Mouse (Mus musculus): ENCODE data around the gene Mecp2. TPM values are rescaled to one million over a fixed set of nuclear protein-coding genes. Genes with fewer than 3 reads are reported as not detected.

Gene Mecp2
- polyA plus RNA-seq, 1 experiment from 2014 or later: 10.0 TPM

- Histone ChIP-seq H3K4me1 (ENCODE audit: control insufficient read depth, insufficient read depth, low read length) (no peaks in the 10 kb centered on the region), H3K4me3 (ENCODE audit: low read length) (no peak overlapping the region), H3K27ac (ENCODE audit: low read length) (peak overlapping the region; percentile 14; the same call in 1 of the 2 replicates), H3K36me3 (ENCODE audit: control insufficient read depth, insufficient read depth, low read length) (no peaks in the 10 kb centered on the region), H3K27me3 (replicated peaks; ENCODE audit: control insufficient read depth, insufficient read depth, low read length) (no peaks in the 10 kb centered on the region), H3K9me3 (ENCODE audit: control insufficient read depth, low read length) (no peaks in the 10 kb centered on the region), H3K9ac (ENCODE audit: low read depth, low read length) (no peak overlapping the region), H3K4me2 (ENCODE audit: low read depth, low read length) (no peak overlapping the region)
- WGBS: 56% methylated on average over 1 of the region's 1 CpGs
- peak; percentile 71 for ATAC-seq
These were observed 105.2 kb downstream of the Mecp2 start for GRCm38 (mm10) chrX:74030000-74030399.

GRCm38 (mm10) chrX:74023188-74024049, 111.7 kb downstream of the Mecp2 start, which contains the start of gene Irak1:
TSS of gene Irak1 (minus strand) at chrX:74023918.
- WGBS: 13% methylated on average over 71 of the region's 72 CpGs

GRCm38 (mm10) chrX:74022795-74023187, 112.4 kb downstream of the Mecp2 start:
- Histone ChIP-seq H3K9ac (ENCODE audit: low read depth, low read length) (peak overlapping the region; percentile 80), H3K4me3 (ENCODE audit: low read length) (peak overlapping the region; percentile 64), H3K4me2 (ENCODE audit: low read depth, low read length) (peak overlapping the region; percentile 63), H3K27ac (ENCODE audit: low read length) (no peak overlapping the region), H3K27me3 (replicated peaks; ENCODE audit: control insufficient read depth, insufficient read depth, low read length) (no peaks in the 10 kb centered on the region; the same call in 1 of the 2 replicates), H3K9me3 (ENCODE audit: control insufficient read depth, low read length) (no peaks in the 10 kb centered on the region), H3K4me1 (ENCODE audit: control insufficient read depth, insufficient read depth, low read length) (no peaks in the 10 kb centered on the region), H3K36me3 (ENCODE audit: control insufficient read depth, insufficient read depth, low read length) (0 out of 2 replicates have a peak, but pooled peaks cover 6% of the 10 kb centered on the region)
- WGBS: 22% methylated on average over 6 of the region's 6 CpGs
- no peak; the same call in 1 of the 2 replicates for ATAC-seq

More at GRCm38 (mm10) chrX:74023188-74024049, 111.7 kb downstream of the Mecp2 start, which contains the start of gene Irak1:
- Histone ChIP-seq H3K27ac (ENCODE audit: low read length) (peak within 1 kb of the TSS; percentile 76), H3K4me3 (ENCODE audit: low read length) (peak within 1 kb of the TSS; percentile 64), H3K4me2 (ENCODE audit: low read depth, low read length) (peak within 1 kb of the TSS; percentile 63), H3K9me3 (ENCODE audit: control insufficient read depth, low read length) (no peaks in the 10 kb centered on the region), H3K4me1 (ENCODE audit: control insufficient read depth, insufficient read depth, low read length) (no peaks in the 10 kb centered on the region), H3K27me3 (replicated peaks; ENCODE audit: control insufficient read depth, insufficient read depth, low read length) (no peaks in the 10 kb centered on the region; the same call in 1 of the 2 replicates), H3K9ac (ENCODE audit: low read depth, low read length) (peak within 1 kb of the TSS; percentile 80), H3K36me3 (ENCODE audit: control insufficient read depth, insufficient read depth, low read length) (0 out of 2 replicates have a peak, but pooled peaks cover 3% of the 10 kb centered on the region)
- ATAC-seq: peak; percentile 92

- Histone ChIP-seq H3K4me2 (ENCODE audit: low read depth, low read length) (no peak overlapping the region), H3K9me3 (ENCODE audit: control insufficient read depth, low read length) (no peaks in the 10 kb centered on the region), H3K27me3 (replicated peaks; ENCODE audit: control insufficient read depth, insufficient read depth, low read length) (no peaks in the 10 kb centered on the region), H3K4me3 (ENCODE audit: low read length) (no peak overlapping the region), H3K36me3 (ENCODE audit: control insufficient read depth, insufficient read depth, low read length) (0 out of 2 replicates have a peak, but pooled peaks cover 3% of the 10 kb centered on the region), H3K27ac (ENCODE audit: low read length) (no peak overlapping the region), H3K9ac (ENCODE audit: low read depth, low read length) (no peak overlapping the region), H3K4me1 (ENCODE audit: control insufficient read depth, insufficient read depth, low read length) (no peaks in the 10 kb centered on the region)
- 94% methylated on average over 1 of the region's 1 CpGs for WGBS
- ATAC-seq: no peak
These were observed 120.6 kb downstream of the Mecp2 start for GRCm38 (mm10) chrX:74014597-74014996.

GRCm38 (mm10) chrX:74008063-74008462, 127.1 kb downstream of the Mecp2 start:
- ATAC-seq: no peak
- H3K4me3 ChIP-seq (ENCODE audit: low read length): no peak overlapping the region
- 47% methylated on average over 8 of the region's 8 CpGs for WGBS
- H3K9ac ChIP-seq (ENCODE audit: low read depth, low read length): no peak overlapping the region
- H3K36me3 ChIP-seq (ENCODE audit: control insufficient read depth, insufficient read depth, low read length): no peaks in the 10 kb centered on the region
- H3K27ac ChIP-seq (ENCODE audit: low read length): no peak overlapping the region
- no peaks in the 10 kb centered on the region for H3K9me3 ChIP-seq (ENCODE audit: control insufficient read depth, low read length)
- no peaks in the 10 kb centered on the region for H3K27me3 ChIP-seq (replicated peaks; ENCODE audit: control insufficient read depth, insufficient read depth, low read length)
- no peak overlapping the region for H3K4me2 ChIP-seq (ENCODE audit: low read depth, low read length)
- H3K4me1 ChIP-seq (ENCODE audit: control insufficient read depth, insufficient read depth, low read length): no peaks in the 10 kb centered on the region

- ATAC-seq: no peak
- no peak overlapping the region for H3K9ac ChIP-seq (ENCODE audit: low read depth, low read length)
- H3K27me3 ChIP-seq (replicated peaks; ENCODE audit: control insufficient read depth, insufficient read depth, low read length): no peaks in the 10 kb centered on the region
- no peaks in the 10 kb centered on the region for H3K36me3 ChIP-seq (ENCODE audit: control insufficient read depth, insufficient read depth, low read length)
- H3K4me2 ChIP-seq (ENCODE audit: low read depth, low read length): no peak overlapping the region
- H3K4me3 ChIP-seq (ENCODE audit: low read length): no peak overlapping the region
- H3K27ac ChIP-seq (ENCODE audit: low read length): no peak overlapping the region
- no peaks in the 10 kb centered on the region for H3K9me3 ChIP-seq (ENCODE audit: control insufficient read depth, low read length)
- H3K4me1 ChIP-seq (ENCODE audit: control insufficient read depth, insufficient read depth, low read length): no peaks in the 10 kb centered on the region
- WGBS: 83% methylated on average over 21 of the region's 21 CpGs
These were observed 128.8 kb downstream of the Mecp2 start for GRCm38 (mm10) chrX:74006401-74006800.

GRCm38 (mm10) chrX:74003644-74004043, 131.5 kb downstream of the Mecp2 start:
- H3K9ac ChIP-seq (ENCODE audit: low read depth, low read length): no peak overlapping the region
- H3K9me3 ChIP-seq (ENCODE audit: control insufficient read depth, low read length): no peaks in the 10 kb centered on the region
- WGBS: 62% methylated on average over 2 of the region's 2 CpGs
- no peak overlapping the region for H3K4me2 ChIP-seq (ENCODE audit: low read depth, low read length)
- no peaks in the 10 kb centered on the region for H3K36me3 ChIP-seq (ENCODE audit: control insufficient read depth, insufficient read depth, low read length)
- H3K4me3 ChIP-seq (ENCODE audit: low read length): no peak overlapping the region
- H3K27me3 ChIP-seq (replicated peaks; ENCODE audit: control insufficient read depth, insufficient read depth, low read length): no peaks in the 10 kb centered on the region
- no peak overlapping the region for H3K27ac ChIP-seq (ENCODE audit: low read length)
- no peaks in the 10 kb centered on the region for H3K4me1 ChIP-seq (ENCODE audit: control insufficient read depth, insufficient read depth, low read length)
- no peak for ATAC-seq

- H3K9ac ChIP-seq (ENCODE audit: low read depth, low read length): no peak overlapping the region
- 86% methylated on average over 3 of the region's 3 CpGs for WGBS
- no peak overlapping the region for H3K4me2 ChIP-seq (ENCODE audit: low read depth, low read length)
- H3K9me3 ChIP-seq (ENCODE audit: control insufficient read depth, low read length): no peaks in the 10 kb centered on the region
- H3K4me3 ChIP-seq (ENCODE audit: low read length): no peak overlapping the region
- H3K36me3 ChIP-seq (ENCODE audit: control insufficient read depth, insufficient read depth, low read length): no peaks in the 10 kb centered on the region
- H3K27ac ChIP-seq (ENCODE audit: low read length): no peak overlapping the region
- H3K4me1 ChIP-seq (ENCODE audit: control insufficient read depth, insufficient read depth, low read length): no peaks in the 10 kb centered on the region
- ATAC-seq: no peak
- H3K27me3 ChIP-seq (replicated peaks; ENCODE audit: control insufficient read depth, insufficient read depth, low read length): no peaks in the 10 kb centered on the region
These were observed 134.1 kb downstream of the Mecp2 start for GRCm38 (mm10) chrX:74001024-74001423.

DNA sequence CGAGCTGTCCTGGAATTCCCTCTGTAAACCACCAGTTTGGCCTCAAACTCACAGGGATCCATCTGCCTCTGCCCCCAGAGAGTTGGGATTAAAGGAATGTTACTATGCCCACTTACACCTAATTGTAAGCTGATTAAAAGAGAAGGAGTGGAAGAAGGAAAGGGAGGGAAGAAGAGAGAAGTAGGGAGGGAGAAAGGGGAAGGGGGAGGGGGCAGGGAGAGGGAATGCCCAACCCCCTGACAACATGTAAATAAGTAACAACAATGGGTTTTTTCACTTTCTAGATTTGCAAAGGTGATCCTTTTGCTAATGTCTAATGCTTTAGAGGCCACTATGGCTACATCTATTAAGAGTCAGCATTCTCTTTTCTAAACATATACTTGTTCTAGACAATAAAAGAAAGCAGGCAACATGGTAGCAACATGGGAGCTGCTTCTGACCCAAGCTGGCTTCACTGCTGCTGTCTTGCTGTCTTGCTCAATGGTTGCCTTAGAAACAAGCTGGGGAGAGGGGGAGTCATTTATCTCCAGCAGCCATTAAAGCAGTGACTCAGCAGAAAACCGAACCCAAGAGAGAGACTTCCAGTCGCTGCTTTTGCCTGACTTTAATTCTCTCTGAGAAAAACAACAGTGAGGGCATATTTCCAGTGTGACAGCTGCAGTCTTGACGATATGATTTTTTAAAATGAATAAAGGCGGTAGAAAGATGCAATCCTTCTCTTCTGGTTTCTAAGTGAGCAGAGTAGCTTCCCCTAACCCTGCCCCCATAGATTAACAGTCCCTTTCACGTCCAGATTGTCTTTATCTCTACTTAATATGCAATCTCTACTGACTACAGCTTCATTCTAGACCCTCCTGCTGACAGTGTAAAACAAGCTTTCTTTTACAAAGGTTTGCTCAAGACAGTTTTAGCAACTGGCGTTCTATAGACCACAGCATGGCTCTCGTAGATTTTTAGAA, 136.0 kb downstream of the Mecp2 start:
- Histone ChIP-seq H3K9me3 (ENCODE audit: control insufficient read depth, low read length) (no peaks in the 10 kb centered on the region), H3K27ac (ENCODE audit: low read length) (no peak overlapping the region), H3K4me1 (ENCODE audit: control insufficient read depth, insufficient read depth, low read length) (no peaks in the 10 kb centered on the region), H3K27me3 (replicated peaks; ENCODE audit: control insufficient read depth, insufficient read depth, low read length) (no peaks in the 10 kb centered on the region), H3K4me3 (ENCODE audit: low read length) (no peak overlapping the region), H3K9ac (ENCODE audit: low read depth, low read length) (no peak overlapping the region), H3K36me3 (ENCODE audit: control insufficient read depth, insufficient read depth, low read length) (no peaks in the 10 kb centered on the region), H3K4me2 (ENCODE audit: low read depth, low read length) (no peak overlapping the region)
- peak; percentile 75; the same call in 1 of the 2 replicates for ATAC-seq
- 24% methylated on average over 8 of the region's 8 CpGs for WGBS
